8 mouse cellular contexts compared by ENCODE assay signal in genomic region chr19:10290153-10290945, GRCm38 (mm10). TPM values are rescaled to one million over a fixed set of nuclear protein-coding genes. Genes with fewer than 3 reads are reported as not detected.
DNase-seq lines count a peak whose midpoint lies in the region; ATAC-seq and TF ChIP-seq lines count a peak whose summit lies in the region.

No protein-coding gene starts in this region.

- no peak for TF ChIP-seq POLR2A in thymus, adult 2 months (IDR thresholded peaks at IDR 0.05; ENCODE audit: control insufficient read depth, extremely low read depth, insufficient read depth, low read length, poor library complexity)

- no peaks in the 10 kb centered on the region for H3K9me3 ChIP-seq in midbrain, embryonic 14.5 days (ENCODE audit: control insufficient read depth, low read length)
- H3K9me3 ChIP-seq in midbrain, embryonic 15.5 days = no peaks in the 10 kb centered on the region

- 75% methylated on average over 16 of the region's 16 CpGs for WGBS in midbrain, embryonic 14.5 days
- 74% methylated on average over 16 of the region's 16 CpGs for WGBS in midbrain, embryonic 15.5 days
- 78% methylated on average over 16 of the region's 16 CpGs for WGBS in thymus, adult 2 months

- ATAC-seq in midbrain, embryonic 14.5 days (ENCODE audit: low FRiP score, low TSS enrichment) = no peak
- ATAC-seq in midbrain, embryonic 15.5 days (replicated peaks) = no peak

- H3K27ac ChIP-seq in midbrain, embryonic 14.5 days (replicated peaks; ENCODE audit: low read depth, low read length) = no peak overlapping the region
- no peak overlapping the region for H3K27ac ChIP-seq in midbrain, embryonic 15.5 days
- H3K27ac ChIP-seq in thymus, adult 2 months (ENCODE audit: control insufficient read depth, insufficient read depth, low read length) = no peak overlapping the region

- no peaks in the 10 kb centered on the region for H3K36me3 ChIP-seq in midbrain, embryonic 14.5 days (ENCODE audit: control insufficient read depth, insufficient read depth, low read length)
- no peaks in the 10 kb centered on the region for H3K36me3 ChIP-seq in midbrain, embryonic 15.5 days (replicated peaks)
- no peaks in the 10 kb centered on the region for H3K36me3 ChIP-seq in thymus, adult 2 months (ENCODE audit: control insufficient read depth, insufficient read depth, low read length)

- no peaks in the 10 kb centered on the region for H3K27me3 ChIP-seq in midbrain, embryonic 14.5 days (ENCODE audit: control insufficient read depth, insufficient read depth, low read length)
- no peaks in the 10 kb centered on the region for H3K27me3 ChIP-seq in midbrain, embryonic 15.5 days (replicated peaks)
- no peaks in the 10 kb centered on the region for H3K27me3 ChIP-seq in thymus, adult 2 months (ENCODE audit: control insufficient read depth, insufficient read depth, low read length)

- H3K4me1 ChIP-seq in midbrain, embryonic 14.5 days (ENCODE audit: control insufficient read depth, insufficient read depth, low read length) = peaks cover 9% of the 10 kb centered on the region; the same call in 1 of the 2 replicates
- H3K4me1 ChIP-seq in midbrain, embryonic 15.5 days = peaks cover 13% of the 10 kb centered on the region
- H3K4me1 ChIP-seq in thymus, adult 2 months (replicated peaks; ENCODE audit: control insufficient read depth, insufficient read depth, low read length) = no peaks in the 10 kb centered on the region

- TF ChIP-seq CTCF in thymus, adult 2 months (IDR thresholded peaks at IDR 0.05; ENCODE audit: borderline replicate concordance, control insufficient read depth, extremely low read depth, insufficient read depth, low read length, poor library complexity) = no peak

- DNase-seq in adrenal gland, postnatal 10 days = peak; percentile 66
- no peak for DNase-seq in adrenal gland, postnatal 25 days
- no peak for DNase-seq in midbrain, embryonic 14.5 days
- DNase-seq in heart, postnatal 4 days = peak; percentile 43
- peak; percentile 77 for DNase-seq in lung, postnatal 36 days
- no peak for DNase-seq in thymus, adult 2 months
- DNase-seq in embryo, embryonic 9.5 days (ENCODE audit: extremely low spot score) = no peak

- no peak overlapping the region for H3K4me2 ChIP-seq in midbrain, embryonic 14.5 days (ENCODE audit: low read length)
- H3K4me2 ChIP-seq in midbrain, embryonic 15.5 days = no peak overlapping the region

- H3K4me3 ChIP-seq in midbrain, embryonic 14.5 days (replicated peaks; ENCODE audit: low read depth, low read length) = no peak overlapping the region
- no peak overlapping the region for H3K4me3 ChIP-seq in midbrain, embryonic 15.5 days
- H3K4me3 ChIP-seq in thymus, adult 2 months (ENCODE audit: control insufficient read depth, insufficient read depth, low read length) = no peak overlapping the region

- H3K9ac ChIP-seq in midbrain, embryonic 14.5 days (replicated peaks; ENCODE audit: low read length) = 0 out of 2 replicates have a peak overlapping the region, but pooled peaks have one; percentile 4
- H3K9ac ChIP-seq in midbrain, embryonic 15.5 days = no peak overlapping the region

RNA-seq across cellular contexts. Expression of gene Dagla, which starts 14.3 kb away (rescaled TPM):
- 1 to 10 TPM; 6.3 to 8.4 TPM for total RNA-seq in adrenal gland, postnatal 10 days (2021)
- 5.5 and 7.3 TPM in 2 replicates for total RNA-seq in adrenal gland, postnatal 25 days (2021)
- polyA plus RNA-seq in midbrain, embryonic 14.5 days (2014; fragmentation: Nextera tagmentation; extraction: Ambion mirVana) = 9.4 and 9.8 TPM in 2 replicates
- polyA plus RNA-seq in midbrain, embryonic 15.5 days (2015; fragmentation: Nextera tagmentation; extraction: Ambion mirVana) = 12.7 and 13.4 TPM in 2 replicates
- total RNA-seq in heart, postnatal 4 days (2021) = 1 to 10 TPM; 3.8 to 4.1 TPM
- 3.0 and 3.2 TPM in 2 replicates for polyA plus RNA-seq in thymus, adult 2 months (2012; rRNA removed)

RNA-seq across cellular contexts. Expression of gene Myrf, which starts 49.8 kb away (rescaled TPM):
- total RNA-seq in adrenal gland, postnatal 10 days (2021) = 1 to 10 TPM; 4.9 to 6.4 TPM
- 0.67 and 1.4 TPM in 2 replicates for total RNA-seq in adrenal gland, postnatal 25 days (2021)
- 0.49 and 0.75 TPM in 2 replicates for polyA plus RNA-seq in midbrain, embryonic 14.5 days (2014; fragmentation: Nextera tagmentation; extraction: Ambion mirVana)
- polyA plus RNA-seq in midbrain, embryonic 15.5 days (2015; fragmentation: Nextera tagmentation; extraction: Ambion mirVana) = 0.62 and 0.79 TPM in 2 replicates
- 10 to 100 TPM in 1 of 2 experiments, 1 to 10 TPM in 1; 9.0 to 11.9 TPM for total RNA-seq in heart, postnatal 4 days (2021)
- polyA plus RNA-seq in thymus, adult 2 months (2012; rRNA removed) = 2.7 and 4.9 TPM in 2 replicates

Comparison
In these comparisons a context has a peak if more than half of its experiments do, and no peak if none do; other contexts are left out.
1. DNase-seq: peak in adrenal gland, postnatal 10 days (single experiment), heart, postnatal 4 days (single experiment) and lung, postnatal 36 days (single experiment); none in adrenal gland, postnatal 25 days (single experiment), midbrain, embryonic 14.5 days (single experiment), thymus, adult 2 months (single experiment) and embryo, embryonic 9.5 days (single experiment).